Mouse (Mus musculus) urinary bladder, postnatal 10 days (tissue): ENCODE data around the gene Sema4b.

ENCODE experiments used
- DNase-seq: peaks from one replicate; pipeline ENCODE4 v3.0.0; 2022; ENCODE audit warnings: low spot score

Sema4b gene

DNA sequence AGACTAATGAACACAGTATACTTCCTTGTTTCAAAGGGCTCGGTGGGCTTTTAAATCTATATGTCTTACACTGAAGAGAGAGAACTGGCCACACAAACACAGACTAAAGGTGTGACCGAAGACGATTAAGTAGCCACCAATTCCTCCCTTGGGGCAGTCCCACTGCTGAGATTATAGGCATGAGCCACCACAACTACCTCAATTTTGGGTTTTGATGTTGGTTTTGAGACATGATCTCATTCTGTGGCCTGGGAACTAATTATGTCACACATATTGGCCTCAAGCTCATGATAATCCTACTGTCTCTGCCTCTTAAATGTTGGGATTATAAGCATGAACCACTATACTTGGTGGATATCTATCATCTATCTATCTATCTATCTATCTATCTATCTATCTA, 9.2 kb upstream of the Sema4b start:
- DNase-seq = no peak

DNA sequence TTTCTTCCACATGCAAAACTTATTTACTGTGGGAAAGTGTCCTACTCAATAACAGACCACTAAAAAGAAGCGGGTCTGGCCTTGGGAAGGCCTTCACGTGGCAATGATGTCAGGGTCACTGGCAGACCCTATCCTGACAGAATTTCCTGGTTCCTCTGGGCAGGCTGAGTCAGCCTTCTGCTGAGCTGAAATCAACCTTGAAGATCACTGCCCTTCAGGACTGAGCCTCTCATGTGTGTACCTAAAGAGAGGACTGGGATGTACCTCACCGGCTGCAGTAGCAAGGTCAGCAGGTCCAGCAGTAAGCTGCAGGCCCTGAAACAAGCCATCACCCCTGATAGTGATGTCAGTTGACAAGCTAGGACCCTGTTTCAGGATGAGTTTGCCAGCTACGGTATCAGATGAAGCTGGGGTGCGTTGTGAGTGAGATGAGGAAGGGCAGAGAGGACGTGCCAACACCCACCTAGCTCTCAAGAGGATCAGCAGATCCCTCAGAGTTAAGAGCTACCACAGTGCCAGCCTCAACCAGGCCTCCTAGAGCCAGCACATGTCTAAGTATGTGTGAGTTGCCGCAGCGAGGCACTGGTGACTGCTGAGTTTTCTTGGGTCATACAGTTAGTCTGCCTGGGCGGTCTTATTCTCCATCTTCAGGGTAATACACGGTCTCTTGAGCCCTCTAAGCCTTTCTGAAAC, 8.5 kb upstream of the Sema4b start:
- no peak for DNase-seq

DNA sequence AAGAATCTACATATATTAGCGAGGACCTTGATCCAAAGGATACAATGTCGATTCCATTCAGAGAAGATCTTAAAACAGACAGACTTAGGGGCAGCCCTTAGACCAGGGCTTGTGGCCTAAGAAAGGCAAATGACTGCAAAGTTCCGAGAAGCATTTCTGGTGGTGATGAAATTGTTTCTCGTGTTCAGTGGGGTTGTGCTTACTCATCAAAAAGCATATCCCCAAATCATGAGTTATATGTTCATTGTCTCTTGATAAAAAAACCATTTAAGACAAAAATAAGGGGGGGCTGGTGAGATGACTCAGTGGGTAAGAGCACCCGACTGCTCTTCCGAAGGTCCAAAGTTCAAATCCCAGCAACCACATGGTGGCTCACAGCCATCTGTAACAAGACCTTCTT, 7.3 kb upstream of the Sema4b start:
- no peak for DNase-seq

DNA sequence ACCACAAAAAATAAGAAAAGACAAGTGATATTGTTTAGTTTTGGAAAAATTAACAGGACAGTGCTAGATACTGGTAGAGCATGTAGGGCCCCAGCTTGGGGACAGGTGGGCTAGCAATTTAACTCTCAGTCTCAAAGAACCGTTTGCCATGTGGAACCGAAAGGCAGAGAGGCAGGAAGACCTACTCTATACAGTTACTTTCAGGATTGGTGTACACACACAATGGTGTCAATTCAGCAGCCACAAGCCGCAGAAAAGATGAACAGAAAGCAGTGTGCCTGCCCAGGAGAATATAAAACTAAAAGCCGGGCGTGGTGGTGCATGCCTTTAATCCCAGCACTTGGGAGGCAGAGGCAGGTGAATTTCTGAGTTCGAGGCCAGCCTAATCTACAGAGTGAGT, 6.9 kb upstream of the Sema4b start:
- DNase-seq = no peak

DNA sequence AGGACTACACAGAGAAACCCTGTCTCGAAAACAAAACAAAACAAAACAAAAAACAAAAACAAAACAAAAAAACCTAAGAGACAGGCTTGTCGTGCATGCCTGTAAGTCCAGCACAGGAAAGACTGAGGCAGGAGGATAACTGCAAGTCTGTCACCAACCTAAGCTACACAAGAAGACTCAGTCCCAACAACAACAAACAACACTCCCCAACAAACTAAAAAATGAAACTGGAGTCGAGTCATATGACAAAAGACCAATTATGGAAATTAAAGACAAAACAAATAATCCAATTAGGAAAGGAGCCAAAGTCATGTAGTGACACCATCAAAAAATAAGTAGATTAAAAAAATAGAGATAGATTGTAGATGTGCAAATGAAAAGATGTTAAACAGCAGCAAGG, 6.4 kb upstream of the Sema4b start:
- DNase-seq = no peak

DNA sequence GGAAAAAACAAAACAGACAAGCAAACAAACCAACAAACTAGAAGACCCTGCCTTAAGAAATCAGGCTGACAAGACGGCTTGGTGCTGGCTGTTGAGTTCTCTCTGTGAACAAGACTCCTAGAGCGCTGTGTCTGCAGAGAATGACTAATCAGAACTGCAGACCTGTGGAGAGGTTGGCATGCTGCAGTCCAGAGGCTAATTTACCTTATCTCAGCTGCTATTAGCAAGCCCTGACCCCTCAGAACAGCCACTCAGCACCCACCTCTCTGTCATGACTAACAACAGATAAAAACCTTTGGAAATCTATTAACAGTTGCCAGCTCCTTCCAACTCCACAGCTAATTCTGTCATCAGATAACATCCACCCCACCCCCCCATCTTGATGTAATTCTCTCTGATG, 5.6 kb upstream of the Sema4b start:
- DNase-seq = no peak

DNA sequence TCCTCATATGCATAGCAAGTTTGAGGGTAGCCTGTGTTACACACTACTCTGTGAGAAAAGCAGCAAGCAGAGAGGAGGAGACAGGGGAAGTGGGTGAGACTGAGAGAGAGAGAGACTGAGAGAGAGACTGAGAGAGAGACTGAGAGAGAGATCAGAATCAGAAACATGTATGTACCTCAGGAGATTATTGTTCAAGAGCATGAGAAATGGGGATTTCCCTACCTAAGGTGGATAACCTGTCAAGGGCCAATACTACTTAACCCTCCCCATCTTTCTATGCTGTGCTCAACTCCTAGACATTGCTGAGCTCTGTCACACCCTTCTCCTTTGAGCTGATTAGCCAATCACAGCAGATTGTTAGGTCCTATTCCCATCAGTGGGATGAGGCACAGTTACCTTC, 4.5 kb upstream of the Sema4b start:
- no peak for DNase-seq

DNA sequence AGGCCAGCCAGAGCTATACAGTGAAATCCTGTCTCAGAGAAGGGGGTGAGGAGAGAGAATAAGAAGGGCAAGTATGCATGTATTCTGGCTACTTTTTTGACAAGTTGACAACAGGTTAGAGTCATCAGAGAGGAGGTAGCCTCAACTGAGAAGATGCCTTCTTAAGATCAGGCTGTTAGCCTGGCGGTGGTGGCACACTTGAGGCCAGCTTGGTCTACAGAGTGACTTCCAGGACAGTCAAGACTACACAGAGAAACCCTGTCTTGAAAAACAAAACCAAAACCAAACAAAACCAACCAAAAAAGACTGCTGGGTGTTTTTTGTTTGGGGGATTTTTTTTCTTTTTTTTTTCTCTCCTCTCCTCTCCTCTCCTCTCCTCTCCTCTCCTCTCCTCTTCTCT, 3.2 kb upstream of the Sema4b start:
- no peak for DNase-seq

DNA sequence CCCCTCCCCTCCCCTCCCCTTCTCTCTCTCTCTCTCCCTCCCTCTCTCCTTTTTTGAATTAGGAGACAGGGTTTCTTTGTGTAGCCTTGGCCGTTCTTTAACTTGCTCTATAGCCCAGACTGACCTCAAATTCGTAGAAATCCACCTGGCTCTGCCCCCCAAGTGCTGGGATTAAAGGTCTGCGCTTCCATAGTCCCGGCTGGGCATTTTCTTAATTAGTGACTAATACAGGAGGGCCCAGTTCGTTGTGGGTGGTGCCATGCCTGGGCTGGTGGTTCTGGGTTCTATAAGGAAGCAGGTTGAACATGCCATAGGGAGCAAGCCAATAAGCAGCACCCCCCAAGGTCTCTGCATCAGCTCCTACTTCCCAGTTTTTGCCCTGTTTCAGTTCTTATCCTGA, 2.7 kb upstream of the Sema4b start:
- no peak for DNase-seq

DNA sequence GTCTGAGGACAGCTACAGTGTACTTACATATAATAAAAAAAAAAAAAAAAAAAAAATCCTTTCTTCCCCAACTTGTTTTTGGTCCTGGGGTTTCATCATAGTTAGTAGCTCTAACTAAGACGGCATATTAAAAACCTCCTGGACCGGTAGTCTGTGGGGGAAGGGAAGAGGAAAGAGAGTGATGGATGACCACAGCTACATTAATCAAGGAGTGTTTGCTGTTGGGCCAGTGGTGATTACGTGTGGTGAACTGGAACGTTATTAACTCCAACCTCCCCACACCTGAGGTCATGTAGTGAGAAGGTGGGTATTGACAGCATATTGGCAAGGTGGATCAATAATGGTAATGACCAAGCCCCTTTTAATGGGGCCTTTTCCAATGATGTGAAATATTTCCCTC, 2.1 kb upstream of the Sema4b start:
- no peak for DNase-seq

DNA sequence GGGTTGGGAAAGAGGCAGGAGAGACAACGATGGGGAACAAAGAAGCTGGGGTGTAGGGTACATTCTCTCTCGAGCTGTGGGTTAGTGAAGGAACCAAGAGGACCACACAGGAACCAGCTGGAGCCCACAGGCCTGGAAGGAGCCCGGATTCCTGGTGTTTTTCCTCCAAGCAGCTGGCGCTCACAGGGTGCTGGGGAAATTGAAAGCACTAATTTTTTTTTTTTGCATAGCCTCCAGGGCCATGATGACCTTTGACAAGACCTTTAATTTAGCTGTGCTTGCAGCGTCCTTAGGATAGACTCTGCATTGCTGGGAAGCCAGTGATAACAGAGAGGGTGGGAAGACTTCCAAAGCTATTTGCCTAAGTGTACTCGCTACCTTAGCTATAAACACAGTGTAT, 1.7 kb upstream of the Sema4b start:
- DNase-seq = no peak

DNA sequence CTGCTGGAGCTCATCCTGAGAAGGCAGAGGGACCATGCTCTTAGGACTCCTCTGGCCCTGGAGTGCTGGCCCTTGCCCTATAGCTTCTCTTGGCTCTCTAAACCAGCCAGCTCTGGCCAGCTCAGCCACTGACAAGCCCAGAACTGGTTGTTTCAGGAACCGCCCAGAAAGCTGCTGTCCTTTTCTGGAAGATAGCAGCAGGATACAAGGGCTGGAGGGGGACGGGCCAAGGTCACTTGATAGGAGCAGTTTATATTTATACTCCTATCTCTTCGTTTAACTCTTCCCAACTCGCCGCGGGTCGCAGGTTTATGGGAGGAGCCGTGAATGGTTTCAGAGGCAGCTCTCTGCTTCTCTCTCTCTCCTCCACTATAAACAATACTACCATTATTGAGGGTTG, 620 bp upstream of the Sema4b start:
- no peak for DNase-seq

DNA sequence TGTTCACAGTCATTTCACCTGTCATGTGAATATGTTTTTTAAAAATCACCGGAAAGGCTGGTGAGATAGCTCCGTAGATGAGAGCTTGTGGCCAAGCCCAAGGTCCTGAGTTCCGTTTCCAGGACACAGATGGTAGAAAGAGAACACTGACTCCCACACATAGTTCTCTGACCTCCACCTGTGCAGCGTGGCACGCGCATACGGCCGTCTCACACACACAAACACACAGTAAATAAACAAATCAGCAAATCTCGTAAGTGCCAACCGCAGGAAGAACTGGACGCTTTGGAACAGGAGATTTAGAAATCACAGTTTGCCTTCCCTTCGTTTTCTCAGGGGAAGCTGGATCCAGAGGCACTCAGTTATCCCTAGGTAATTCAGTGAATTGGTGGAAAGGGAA, 860 bp downstream of the Sema4b start:
- DNase-seq = no peak

DNA sequence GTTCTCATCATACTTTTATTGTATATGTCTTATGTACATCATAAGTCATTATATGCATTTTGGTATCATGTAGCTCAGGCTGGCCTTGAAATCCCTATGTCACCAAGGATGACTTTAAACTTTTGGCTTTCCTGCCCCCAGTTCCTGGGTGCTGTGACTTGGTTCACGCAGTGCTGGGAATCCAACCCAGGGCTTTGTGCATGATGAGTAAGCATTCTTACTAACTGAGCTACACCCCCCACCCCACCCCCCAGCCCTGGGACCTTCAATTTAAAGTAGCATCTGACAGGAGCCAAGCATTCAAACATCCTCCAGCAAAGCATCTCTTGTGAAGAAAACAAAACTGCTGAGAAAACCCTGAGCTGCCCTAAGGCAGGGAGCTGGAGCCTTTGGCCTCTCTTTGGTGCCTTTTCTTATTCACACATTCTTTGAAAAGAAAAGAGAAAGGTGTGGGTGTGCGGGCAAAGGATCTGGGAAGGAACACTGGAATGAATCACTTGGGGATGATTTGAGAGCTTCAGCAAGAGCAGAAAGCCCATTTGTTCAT, 2.0 kb downstream of the Sema4b start:
- no peak for DNase-seq

DNA sequence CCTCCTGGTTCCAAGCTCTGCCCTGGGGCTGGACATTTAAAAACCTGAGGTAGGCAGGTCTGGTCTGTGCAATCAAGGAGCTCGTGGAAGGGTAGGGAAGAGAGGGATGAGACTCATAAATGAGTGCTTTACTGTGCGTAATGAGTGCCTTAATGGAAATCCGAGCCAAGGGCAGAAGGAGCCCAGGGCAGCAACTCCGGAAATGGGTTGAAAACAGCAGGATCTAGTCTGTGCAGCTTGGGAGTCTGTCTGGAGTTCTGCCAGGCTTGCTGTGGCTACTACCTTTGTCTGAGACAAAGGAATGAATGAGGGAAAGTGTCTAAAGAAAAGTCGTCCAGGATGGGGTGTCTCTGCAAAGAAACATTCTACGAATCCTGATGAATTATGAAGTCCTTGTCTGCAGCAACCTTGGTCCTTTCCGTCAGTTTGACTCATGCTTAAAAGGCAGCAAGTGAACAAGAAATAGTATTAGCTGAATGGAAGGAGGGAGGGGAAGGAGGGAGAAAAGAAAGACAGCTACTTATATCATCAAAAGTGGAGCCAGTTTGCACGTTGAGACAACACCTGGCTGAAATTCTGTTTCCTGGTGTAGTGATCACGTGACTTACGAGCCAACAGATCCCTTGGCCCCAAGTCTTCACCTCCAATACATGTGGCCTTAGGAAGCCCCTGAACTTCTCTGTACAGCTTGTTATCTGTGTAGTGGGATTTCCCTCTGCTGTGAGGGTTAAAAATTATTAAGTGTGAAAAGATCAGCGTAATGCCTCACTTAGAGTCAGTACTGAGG, 2.7 kb downstream of the Sema4b start:
- DNase-seq = no peak

DNA sequence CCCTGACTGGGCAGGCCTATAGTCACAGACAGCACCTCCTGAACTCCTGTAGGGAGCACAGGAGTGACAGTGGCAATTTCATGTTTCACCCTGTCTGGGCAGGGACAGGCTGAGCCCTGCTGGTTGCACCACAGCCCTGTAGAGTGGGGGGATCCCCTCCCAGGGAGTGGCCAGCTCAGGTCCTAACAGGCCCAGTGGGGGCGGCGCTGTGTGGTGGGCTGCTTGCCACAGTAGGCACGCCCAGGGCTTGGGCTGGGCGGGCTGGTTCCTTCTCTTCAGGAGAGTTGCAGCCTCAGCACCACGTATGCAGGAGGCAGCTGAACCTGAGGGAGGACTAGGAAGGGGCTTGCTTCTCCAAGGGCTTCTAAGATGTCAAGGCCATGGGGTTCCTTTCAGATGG, 4.8 kb downstream of the Sema4b start:
- peak; percentile 40 for DNase-seq

DNA sequence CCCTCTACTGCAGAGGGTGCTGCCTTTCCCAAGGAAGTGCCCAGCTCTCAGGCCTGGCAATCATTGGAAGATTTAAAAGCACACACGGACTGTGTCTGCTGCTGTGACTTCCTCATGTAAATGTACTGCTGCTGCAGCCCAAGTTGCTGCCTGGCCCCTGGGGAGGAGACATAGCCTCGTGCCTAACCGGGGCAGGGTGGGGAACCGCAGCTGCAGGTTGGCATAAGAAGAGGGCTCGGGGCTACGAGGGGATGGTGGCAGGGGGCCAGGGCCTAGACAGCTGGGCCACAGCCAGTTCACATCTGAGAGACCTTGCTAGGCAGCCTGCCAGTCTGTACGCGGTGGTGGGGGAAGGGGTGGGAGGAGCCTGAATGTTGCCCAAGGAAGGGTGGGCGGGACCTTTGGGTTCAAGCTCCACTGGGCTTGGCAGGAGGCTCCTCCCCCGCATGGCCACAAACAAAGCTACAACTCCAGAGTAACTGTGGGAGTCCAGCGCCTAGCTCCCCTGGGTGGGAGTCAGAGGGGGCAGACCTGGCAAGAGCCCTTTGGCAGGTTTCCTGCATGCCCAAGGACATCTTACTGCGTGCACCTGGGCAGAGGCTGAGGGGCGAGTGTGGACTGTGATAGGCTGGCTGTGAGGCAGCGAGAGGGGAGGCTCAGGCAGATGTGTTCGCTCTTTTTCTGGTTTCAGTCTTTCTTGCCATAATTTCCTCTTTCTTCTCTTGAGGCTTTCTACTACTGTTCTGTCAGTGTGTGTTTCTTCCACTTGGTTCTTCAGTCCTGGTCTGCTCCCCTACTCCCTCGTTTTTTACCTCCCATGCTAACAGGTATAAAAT, 5.8 kb downstream of the Sema4b start:
- peak; percentile 50 for DNase-seq

DNA sequence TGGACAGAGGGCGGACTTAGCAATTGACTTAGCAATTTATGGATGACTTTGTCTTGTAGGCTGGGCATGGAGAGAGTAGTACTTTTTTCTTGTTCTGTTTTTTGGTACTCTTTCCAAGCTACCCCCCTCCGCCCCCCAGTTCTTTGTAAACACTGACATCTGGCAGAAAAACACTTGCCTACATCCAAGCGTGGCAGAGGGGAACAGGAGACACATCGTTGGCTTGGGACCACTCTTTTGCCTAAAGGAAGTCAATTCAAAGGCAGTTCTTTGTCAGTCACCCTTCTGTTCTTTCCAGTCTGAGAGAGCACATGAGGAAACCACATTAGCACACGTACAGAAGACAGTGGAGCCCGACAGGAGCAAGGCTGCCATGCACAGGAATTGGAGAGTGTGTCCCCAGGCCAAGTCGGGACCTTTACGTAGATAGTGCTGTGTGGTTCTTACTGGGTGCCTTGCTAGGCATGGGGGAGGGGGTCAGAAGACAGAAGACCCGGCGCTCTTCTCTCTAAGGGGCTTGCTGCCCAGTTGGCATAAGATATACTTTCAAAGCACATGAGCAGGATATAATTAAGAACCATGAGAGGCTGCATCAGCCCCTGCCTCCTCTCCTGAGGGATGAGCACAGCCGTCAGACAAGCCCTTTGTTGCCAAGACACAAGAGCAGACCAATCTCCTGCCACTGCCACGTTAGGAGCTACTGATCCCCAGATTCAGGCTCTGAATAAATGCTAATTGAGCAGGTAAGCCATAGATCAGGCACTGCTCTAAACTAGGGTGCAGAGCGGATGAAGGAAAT, 7.5 kb downstream of the Sema4b start:
- no peak for DNase-seq

DNA sequence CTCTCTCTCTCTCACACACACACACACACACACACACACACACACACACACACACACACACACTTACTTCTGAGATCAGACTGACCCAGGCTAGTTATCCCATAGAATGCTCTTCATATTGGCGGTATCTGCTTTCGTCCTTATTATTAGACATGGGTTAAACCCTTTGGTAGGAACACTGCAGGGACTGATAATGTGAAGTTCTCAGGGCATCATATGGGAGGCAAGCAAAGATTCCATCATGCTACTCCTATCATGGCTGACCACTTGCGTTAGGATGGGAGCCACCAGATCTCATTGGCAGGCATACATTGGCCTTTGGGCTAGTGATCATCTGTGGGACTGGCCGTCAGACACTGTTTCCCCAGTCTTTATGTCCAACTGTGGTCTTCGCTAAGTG, 8.5 kb downstream of the Sema4b start:
- no peak for DNase-seq

DNA sequence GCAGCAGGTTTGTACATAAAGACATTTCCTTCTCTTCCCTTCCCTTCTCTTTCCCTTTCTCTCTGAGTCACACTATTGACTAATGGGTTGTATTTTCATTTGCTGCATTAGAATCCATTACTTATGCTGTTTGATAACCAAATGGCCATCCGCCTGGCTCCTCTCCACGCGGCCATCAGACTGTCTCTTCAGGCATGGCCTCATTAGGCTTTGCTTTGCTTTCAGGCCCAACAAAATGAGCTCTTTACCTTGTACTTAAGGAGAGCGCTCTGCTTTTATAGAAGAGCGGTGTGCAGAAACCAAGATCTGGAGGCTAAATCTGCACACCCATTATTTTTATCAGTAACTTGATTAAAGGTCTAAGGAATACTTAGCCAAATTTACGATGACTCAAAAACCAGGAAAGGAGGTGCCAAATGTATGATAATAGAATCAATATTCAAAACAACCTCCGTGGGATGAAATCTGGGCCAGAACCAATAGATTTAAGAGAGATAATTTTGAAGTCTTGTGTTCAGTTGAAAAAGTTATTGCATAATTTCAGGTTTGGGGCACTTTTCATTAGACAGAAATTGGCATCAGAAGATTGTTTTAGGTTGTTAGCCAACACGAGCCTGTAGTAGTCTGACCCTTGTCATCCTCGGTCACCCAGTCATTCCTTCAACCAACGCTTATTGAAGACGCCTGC, 9.1 kb downstream of the Sema4b start:
- DNase-seq = no peak

DNA sequence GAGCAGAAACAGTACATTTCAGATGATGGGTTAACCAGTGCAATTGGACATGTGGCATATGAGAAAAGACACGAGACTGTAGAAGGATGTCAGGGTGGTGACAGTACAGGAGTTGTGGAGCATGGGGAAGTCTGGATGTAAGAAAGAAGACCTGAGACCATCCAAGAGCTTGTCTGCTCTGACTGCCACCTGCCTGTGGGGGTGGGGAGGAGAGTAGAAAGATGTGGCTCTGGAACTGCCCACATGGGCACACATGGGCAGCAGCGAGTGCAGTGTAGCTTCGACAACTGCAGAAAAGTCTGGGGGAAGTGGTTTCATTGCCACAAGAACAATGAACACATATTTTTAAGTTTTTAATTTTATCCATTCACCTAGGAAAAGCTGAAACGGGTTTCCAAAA, 10.7 kb downstream of the Sema4b start:
- DNase-seq = no peak
